Mouse (Mus musculus) ovary, adult 18-20 months (tissue): Measurements from ENCODE around the gene Hist1h1t.
"Not testable (repeated sequence)": the region's sequence is repeated elsewhere in the genome, so short reads cannot be mapped to it uniquely, and the experiment has no call there.

Experiments used
- DNase-seq: peaks from one replicate; pipeline ENCODE4 v3.0.0; 2022; ENCODE audit warnings: low spot score, mixed read lengths

Gene Hist1h1t

DNA sequence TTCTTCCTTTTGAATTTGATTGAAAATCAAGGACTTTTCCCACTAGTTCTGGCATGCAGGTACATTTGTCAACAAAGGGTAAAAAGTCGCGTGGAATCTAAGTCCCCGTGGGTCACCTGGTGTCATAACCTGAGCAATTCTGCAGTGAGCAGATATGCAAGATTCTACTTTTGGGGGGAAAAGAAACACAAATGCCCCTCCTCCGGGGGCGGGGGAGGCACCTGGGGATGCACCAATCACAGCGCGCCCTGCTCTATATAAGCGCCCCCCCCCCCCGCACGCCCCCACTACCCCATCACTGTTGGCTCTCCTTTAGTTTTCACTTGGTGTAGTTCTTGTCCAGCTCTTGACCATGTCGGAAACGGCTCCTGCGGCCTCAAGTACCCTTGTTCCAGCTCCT lies at the start of gene Hist1h1t:
Gene Hist1h1t (plus strand): TSS at position 301 of the 400 bp plus-strand sequence.
- no peak for DNase-seq

- no peak for DNase-seq
Observed at GRCm38 (mm10) chr13:23659636-23660366, 35.8 kb upstream of the Hist1h1t start.

GRCm38 (mm10) chr13:23662536-23662935 lies 33.1 kb upstream of the Hist1h1t start:
- DNase-seq, result no peak

DNA sequence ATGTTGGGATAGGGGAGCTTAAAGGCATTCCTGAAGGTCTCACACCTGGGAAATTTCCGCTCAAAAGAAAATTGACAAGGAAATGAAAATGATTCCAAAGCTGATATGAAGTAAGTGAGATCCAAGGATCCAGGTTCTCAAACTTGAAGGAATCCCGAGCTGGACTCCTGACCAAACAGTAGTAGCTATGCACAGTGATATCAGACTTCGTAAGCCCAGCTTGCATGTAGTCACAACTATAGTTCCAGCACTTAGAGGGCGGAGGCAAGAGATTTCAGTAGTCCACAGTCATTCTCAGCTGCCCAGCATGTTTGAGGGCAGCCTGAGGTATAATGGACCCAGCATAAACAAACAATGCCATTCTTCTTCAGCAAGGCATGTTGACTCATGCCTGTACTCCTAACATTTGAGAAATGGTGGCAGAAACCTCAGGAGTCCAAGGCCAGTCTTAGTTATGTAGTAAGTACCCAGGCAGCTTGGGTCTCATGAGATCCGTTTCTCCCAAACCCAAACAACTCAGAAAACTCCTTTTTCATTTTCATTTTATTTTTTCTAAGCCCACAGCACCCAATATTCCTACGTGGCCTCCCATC lies 13.5 kb upstream of the Hist1h1t start:
- no peak for DNase-seq

GRCm38 (mm10) chr13:23682623-23682946 lies 13.0 kb upstream of the Hist1h1t start:
- DNase-seq, result no peak

DNA sequence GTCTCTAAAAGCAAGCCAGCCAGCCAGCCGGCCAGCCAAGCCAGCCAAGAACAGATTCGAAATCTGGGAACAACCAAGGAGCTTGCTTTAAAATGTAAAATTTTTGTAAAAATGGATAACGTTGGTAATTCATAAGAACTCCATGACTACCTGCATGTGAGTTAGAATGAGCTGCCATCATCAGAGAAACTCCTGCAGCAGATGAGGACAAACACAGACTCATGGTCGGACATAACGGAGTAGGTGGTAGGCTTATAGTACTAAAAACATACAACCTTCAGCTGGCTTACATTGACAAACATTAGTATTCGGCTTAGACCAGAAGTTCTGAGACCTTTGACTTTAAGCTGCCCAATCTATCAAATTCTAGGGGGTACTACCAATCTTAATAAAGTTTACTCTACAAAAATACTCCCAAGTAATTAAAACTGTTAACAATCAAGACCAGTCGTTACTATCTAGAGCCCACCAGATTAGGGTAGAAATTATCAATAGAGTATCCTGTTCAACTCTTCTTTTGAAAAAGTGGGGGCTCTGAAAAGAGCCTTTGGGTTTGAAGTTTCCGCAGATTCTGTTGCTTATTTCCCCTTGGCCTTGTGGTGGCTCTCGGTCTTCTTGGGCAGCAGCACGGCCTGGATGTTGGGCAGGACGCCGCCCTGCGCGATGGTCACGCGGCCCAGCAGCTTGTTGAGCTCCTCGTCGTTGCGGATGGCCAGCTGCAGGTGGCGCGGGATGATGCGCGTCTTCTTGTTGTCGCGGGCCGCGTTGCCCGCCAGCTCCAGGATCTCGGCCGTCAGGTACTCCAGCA lies 12.5 kb upstream of the Hist1h1t start:
- DNase-seq, result not testable (repeated sequence)

DNA sequence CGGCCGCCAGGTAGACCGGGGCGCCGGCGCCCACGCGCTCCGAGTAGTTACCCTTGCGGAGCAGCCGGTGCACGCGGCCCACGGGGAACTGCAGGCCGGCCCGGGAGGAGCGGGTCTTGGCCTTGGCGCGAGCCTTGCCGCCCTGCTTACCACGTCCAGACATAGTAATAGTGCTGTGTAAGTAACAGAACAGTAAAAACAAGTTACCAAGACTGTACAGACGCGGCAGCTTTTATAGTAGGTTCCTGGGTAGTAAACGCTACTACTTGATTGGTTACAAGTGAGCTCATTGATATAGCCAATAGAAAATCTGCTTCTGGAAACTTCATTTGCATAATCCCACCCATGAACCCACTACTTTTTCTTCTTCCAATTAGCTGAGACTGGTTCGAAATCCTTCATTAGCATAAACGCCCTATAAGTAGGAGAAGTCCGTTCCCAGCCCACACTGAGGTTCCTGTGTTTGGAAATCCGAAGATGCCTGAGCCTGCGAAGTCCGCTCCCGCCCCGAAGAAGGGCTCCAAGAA lies 11.8 kb upstream of the Hist1h1t start, which contains the start of the genes Hist1h2ac and Hist1h2bc:
Gene Hist1h2ac (minus strand): TSS at position 194 of the 527 bp plus-strand sequence.
Gene Hist1h2bc (plus strand): TSS at position 445 of the 527 bp plus-strand sequence.
- peak; percentile 82 for DNase-seq

- not testable (repeated sequence) for DNase-seq
Observed at GRCm38 (mm10) chr13:23684295-23684945, 11.2 kb upstream of the Hist1h1t start.

DNA sequence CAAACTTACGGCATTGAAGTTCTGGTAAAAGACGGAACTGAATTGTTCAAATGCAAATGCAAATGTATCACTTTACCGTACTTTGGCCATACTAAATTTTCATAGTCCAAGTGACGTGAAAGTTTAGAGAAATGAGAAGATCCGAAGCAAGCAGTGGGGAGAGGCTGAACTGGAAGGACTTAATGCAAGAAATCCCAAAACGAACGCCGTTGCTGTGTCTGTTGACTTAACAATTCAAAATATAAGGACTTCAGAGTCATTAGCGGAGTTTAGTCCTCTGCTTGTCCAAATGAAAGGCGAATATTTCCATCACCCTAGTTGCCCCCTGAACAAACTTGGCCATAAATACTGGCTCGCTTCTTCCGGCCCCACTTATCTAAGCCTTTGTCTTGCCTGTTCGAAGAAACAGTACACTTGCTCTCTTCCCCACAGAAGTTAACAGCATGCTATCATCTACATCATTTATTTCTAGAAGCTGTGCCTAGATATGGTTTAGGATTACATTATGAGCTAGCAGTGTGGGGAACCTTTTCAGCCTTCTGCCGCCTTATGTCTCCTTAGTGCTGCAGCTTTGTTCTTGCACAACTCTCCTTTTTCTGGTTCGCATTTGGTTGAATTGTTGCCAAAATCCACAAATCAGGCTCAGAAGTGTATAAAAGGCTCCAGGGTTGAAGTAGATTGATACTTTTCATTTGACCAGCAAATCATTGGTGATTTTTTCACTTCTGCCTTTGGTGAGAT lies 10.3 kb upstream of the Hist1h1t start:
- no peak for DNase-seq

- no peak for DNase-seq
Observed at GRCm38 (mm10) chr13:23685966-23686365, 9.6 kb upstream of the Hist1h1t start.

DNA sequence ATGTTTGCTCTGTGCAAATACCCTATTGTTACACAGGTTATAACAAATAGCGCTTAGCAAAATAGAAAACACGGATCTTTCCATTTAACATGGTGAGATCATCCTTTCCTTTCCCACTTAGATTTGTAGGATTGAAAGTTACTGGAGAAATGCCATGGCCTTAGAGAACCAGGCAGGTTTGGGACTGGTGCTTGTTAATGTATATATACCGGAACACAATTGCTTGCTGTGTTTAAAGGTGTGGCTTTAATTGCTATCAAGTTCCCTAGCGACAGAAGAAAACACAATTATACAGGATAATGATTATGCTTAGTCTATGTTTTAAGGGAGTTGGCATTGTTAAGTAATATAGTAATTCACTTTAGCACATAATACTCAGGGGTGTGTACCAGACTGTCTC lies 8.4 kb upstream of the Hist1h1t start:
- no peak for DNase-seq

DNA sequence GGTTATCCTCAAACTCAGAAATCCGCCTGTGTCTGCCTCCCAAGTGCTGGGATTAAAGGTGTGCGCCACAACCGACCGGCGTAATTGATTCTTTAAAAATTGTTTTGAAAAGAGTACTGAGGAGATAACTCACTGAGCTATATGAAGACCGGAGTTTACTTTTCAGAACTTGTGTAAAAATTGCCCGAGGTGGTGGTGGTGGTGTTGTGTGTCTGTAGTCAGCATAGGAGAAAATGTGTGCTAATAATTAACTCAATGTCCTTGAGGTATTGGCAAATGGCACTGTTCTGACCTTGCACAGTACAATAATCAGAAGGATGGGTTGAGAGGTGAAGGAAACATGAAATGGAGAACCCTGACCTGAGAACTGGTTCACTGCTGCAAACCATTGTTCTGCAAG lies 7.7 kb upstream of the Hist1h1t start:
- DNase-seq, result no peak

DNA sequence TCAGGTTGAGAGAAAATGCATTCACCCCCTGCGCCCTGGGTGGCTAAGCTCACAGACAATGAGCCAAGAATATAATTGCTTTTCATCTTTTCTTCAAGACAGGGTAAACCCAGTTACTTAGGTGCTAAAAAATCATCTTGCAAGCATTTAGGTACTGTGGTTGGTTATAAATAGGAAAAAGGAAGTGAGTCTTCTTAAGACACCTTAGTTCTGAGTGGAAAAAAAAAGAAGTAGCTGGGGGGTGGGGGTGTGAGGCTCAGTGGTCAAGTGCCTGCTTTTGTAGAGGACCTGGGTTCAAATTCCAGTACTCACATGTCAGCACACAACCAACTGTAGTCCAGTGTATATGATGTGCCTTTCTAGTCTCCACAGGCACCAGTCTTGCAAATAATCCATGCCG lies 6.7 kb upstream of the Hist1h1t start:
- no peak for DNase-seq

- DNase-seq, result no peak
Observed at GRCm38 (mm10) chr13:23689459-23689858, 6.2 kb upstream of the Hist1h1t start.

DNA sequence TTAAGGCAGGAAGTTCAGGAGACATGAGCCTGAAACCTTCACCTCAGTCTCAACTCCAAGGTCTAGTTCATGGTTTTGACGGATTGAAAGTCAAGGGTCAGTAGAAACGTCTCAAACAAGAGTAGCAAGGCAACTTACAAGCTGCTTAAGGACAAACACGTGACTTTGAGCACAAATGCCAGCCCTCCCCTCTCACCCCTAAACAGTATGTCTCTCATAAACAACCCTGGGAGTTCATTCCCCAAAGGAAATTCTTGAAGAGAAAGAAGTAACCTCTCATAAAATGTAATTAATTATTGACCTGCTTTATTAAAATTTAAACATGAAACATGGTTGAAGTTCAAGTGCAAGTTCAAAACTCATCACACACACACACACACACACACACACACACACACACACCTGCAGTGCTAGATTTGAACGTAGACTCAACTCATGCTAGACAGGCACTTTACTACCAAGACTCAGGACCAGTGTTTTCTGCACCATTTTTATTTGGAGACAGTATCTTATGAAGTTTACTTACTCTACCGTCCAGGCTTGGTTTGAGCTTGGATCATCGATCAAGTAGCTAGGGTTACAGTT lies 1.7 kb upstream of the Hist1h1t start:
- no peak for DNase-seq

- no peak for DNase-seq
Observed at GRCm38 (mm10) chr13:23694956-23695355, 658 bp upstream of the Hist1h1t start.

DNA sequence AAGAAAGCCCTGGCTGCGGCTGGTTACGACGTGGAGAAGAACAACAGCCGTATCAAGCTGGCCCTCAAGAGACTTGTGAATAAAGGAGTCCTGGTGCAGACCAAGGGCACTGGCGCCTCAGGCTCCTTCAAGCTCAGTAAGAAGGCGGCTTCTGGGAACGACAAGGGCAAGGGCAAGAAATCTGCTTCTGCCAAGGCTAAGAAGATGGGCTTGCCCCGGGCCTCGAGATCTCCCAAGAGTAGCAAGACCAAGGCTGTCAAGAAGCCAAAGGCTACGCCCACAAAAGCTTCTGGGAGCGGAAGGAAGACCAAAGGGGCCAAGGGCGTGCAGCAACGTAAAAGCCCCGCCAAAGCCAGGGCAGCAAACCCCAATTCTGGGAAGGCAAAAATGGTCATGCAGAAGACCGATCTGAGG lies 454 bp downstream of the Hist1h1t start:
- DNase-seq, result peak; percentile 64

DNA sequence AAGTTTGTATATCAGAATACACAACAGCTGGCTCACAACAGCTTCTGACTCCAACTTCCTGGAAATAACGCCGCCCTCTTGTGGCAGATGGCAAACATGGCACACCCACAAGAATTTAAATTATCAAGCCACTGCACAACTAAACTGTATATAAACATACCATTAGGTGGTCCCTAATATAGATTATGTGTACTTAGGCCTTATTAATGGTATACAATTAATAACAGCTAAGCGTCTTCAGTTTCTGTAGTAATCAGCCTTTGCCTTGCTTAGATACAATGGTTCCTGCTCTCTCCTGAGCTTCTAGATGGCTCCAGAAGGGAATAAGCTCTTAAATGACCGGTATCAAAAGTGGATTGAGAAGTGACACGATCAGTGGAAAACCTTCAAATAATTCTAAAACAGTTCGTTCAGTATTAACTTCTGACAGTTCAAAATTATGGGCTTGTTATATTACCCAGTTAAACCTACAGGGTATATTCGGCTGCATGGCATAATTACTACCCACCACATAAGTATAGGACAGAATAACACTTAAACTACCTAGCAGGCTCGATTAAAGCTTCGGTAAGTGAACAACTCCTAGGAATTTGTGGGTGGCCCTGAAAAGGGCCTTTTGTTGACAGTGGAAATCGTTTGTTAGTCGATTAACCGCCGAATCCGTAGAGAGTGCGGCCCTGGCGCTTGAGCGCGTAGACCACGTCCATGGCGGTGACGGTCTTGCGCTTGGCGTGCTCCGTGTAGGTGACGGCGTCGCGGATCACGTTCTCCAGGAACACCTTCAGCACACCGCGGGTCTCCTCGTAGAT lies 2.1 kb downstream of the Hist1h1t start:
- no peak for DNase-seq

- peak; percentile 97 for DNase-seq
Observed at GRCm38 (mm10) chr13:23698300-23698693, 2.7 kb downstream of the Hist1h1t start, which contains the start of gene Hist1h4c. Hist1h4c (minus strand) TSS chr13:23698454.

- no peak for DNase-seq
Observed at GRCm38 (mm10) chr13:23698996-23699395, 3.4 kb downstream of the Hist1h1t start.
